Mouse (Mus musculus) ovary, postnatal 10 days (tissue): ENCODE results near the gene Ston1.

ENCODE experiments used
- DNase-seq: peaks from one replicate; pipeline ENCODE4 v3.0.0; 2022; ENCODE audit warnings: low spot score

The Ston1 gene

DNA sequence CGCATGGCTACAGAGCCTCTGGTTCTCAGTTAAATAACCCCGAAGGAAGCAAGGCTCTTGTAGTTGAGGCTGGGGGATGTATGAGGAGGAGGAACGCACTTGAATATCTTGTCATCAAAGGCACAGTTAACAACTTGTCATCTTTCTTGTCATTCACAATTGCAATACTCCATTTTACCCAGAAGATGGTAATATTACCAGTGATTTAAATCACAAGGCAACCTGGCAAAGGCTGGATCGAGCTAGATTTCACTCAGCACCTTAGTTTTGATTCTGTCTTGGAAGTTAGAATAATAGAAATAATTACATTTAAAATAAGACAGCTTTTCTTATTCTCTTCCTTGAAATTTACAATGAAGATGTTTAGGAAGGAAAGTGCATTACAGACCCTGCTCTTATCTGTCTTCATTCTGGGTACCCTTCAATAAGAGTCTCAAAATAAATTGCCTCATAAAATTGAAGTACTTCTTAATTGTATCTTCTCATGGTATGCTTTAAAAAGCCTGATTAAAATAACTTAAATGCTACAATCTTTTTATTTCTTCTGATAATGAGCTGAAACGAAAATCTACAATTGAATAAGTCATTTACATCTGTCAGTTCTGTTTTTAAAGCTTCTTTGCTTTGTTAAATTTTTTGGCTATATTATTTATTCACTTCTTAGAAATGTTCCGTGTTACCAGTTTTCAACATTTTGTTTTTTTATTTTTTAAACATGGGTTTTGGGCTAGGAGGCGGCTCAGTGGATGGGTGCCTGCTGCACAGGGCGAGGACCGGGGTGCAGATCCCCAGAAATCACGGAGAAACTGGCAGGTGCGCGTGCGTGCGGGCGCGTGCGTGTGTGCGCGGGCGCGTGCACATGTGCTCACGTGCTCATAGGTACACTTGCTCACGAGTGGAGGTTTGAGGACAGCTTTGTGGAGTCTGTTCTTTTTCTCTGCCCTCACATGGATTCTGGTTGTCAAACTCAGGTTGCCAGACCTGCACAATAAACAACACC, 78.1 kb downstream of the Ston1 start:
- DNase-seq: no peak

- DNase-seq: no peak
Observed at GRCm38 (mm10) chr17:88688226-88688625, 90.7 kb downstream of the Ston1 start.

- DNase-seq: no peak
Observed at GRCm38 (mm10) chr17:88696656-88697333, 99.3 kb downstream of the Ston1 start.

- no peak for DNase-seq
Observed at GRCm38 (mm10) chr17:88700901-88701300, 103.4 kb downstream of the Ston1 start.

GRCm38 (mm10) chr17:88702345-88702744, 104.9 kb downstream of the Ston1 start:
- DNase-seq: no peak

- no peak for DNase-seq
Observed at GRCm38 (mm10) chr17:88703112-88703511, 105.6 kb downstream of the Ston1 start.

DNA sequence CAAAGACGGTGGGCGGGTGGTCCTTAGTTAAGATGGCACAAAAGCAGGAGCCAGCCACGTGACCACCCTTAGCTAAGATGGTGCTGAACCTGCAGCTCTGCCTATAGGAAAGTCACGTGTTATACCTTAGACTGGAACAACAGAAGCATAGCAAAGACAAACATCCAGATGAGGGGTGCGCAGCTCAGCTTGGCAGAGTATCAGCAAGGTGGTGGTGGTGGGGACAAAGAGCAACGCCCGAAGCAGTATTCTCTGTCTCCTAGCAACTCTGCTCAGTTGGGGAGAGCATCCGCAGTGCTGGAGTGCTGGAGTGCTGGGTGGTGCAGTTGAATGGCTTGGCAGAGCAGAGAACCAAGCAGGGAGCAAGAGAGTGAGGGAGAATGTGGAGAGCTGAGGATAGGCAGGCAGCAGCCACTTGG, 108.8 kb downstream of the Ston1 start:
- DNase-seq: no peak
